ENCODE assay signal across 10 mouse cellular contexts in the genomic region with DNA sequence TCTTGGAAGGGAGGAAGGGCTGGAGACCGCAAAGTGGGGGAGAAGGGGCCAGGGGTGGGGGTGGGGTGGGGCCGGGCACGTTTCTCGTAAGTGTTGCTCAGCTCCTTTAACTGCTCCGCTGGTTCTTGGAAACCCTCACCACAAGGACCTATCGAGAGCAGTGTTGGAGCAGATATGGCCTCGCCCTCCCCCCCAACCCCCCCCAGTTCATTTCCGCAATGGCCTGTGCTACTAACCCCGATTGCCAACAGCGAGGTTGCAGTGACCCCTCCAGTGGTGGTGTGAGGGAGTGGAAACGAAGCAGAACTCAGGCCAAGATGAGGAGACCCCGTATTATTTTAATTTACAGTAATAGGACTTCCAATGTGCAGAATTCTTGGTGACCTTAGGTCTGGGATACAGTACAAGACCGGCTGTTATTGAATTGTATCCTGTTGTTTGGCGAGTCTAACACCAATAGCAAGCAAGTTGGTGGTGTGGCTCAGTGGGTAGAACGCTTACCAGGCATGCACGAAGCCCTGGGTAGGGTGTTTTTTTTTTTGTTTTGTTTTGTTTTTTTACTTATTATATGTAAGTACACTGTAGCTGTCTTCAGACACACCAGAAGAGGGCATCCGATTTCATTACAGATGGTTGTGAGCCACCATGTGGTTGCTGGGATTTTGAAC. TPM values are rescaled to one million over a fixed set of nuclear protein-coding genes. Genes with fewer than 3 reads are reported as not detected.
A peak's percentile ranks its signal among the peaks of the same experiment; 100 is the strongest.
DNase-seq lines count a peak whose midpoint lies in the region; ATAC-seq and TF ChIP-seq lines count a peak whose summit lies in the region.
"Had no signal": no experiment of that assay in that cellular context is flagged by ENCODE, and none has a peak within 500 bp of the region (broad histone marks: within the 10 kb centered on the region; RNA-seq: fewer than 3 reads in every experiment).

No protein-coding gene starts in this region.

- H3K9ac ChIP-seq in kidney, embryonic 14.5 days (ENCODE audit: low read depth, low read length) = no peak overlapping the region
- no peak overlapping the region for H3K9ac ChIP-seq in midbrain, embryonic 15.5 days

- H3K4me2 ChIP-seq in kidney, embryonic 14.5 days (replicated peaks; ENCODE audit: low read depth, low read length) = no peak overlapping the region
- no peak overlapping the region for H3K4me2 ChIP-seq in midbrain, embryonic 15.5 days

- peaks cover 4% of the 10 kb centered on the region; the same call in 1 of the 2 replicates for H3K9me3 ChIP-seq in kidney, embryonic 14.5 days (ENCODE audit: control insufficient read depth, low read length)
- H3K9me3 ChIP-seq in G1E (replicated peaks) = peaks cover 4% of the 10 kb centered on the region
- H3K9me3 ChIP-seq in midbrain, embryonic 15.5 days = no peaks in the 10 kb centered on the region

- 0 out of 2 replicates have a peak, but pooled peaks cover 2% of the 10 kb centered on the region for H3K36me3 ChIP-seq in kidney, embryonic 14.5 days (ENCODE audit: control insufficient read depth, insufficient read depth, low read length)
- H3K36me3 ChIP-seq in G1E (replicated peaks) = peaks cover 12% of the 10 kb centered on the region
- no peaks in the 10 kb centered on the region for H3K36me3 ChIP-seq in midbrain, embryonic 15.5 days (replicated peaks)

- peaks cover 6% of the 10 kb centered on the region; the same call in 1 of the 2 replicates for H3K4me1 ChIP-seq in kidney, embryonic 14.5 days (ENCODE audit: control insufficient read depth, insufficient read depth, low read length)
- peaks cover 69% of the 10 kb centered on the region for H3K4me1 ChIP-seq in G1E (ENCODE audit: insufficient read depth, low read depth, low read length)
- no peaks in the 10 kb centered on the region for H3K4me1 ChIP-seq in cerebellum, adult 2 months (ENCODE audit: control insufficient read depth, insufficient read depth, low read length)
- H3K4me1 ChIP-seq in midbrain, embryonic 15.5 days = no peaks in the 10 kb centered on the region

- H3K4me3 ChIP-seq in kidney, embryonic 14.5 days (ENCODE audit: low read length) = no peak overlapping the region
- no peak overlapping the region; the same call in 1 of the 2 replicates for H3K4me3 ChIP-seq in G1E (ENCODE audit: low read depth, low read length)
- H3K4me3 ChIP-seq in cerebellum, adult 2 months (replicated peaks; ENCODE audit: insufficient read depth, low read depth, low read length) = no peak overlapping the region
- H3K4me3 ChIP-seq in midbrain, embryonic 15.5 days = no peak overlapping the region

- no peak for DNase-seq in kidney, postnatal 4 days
- DNase-seq in G1E (ENCODE audit: low spot score) = peak; percentile 68
- no peak for DNase-seq in cerebellum, adult 2 months
- no peak for DNase-seq in adrenal gland, adult (ENCODE audit: inconsistent age in 2 of 2, low spot score in 1 of 2)
- DNase-seq: heart, postnatal 36 days had no signal

- H3K27ac ChIP-seq in kidney, embryonic 14.5 days (ENCODE audit: low read depth, low read length) = no peak overlapping the region
- no peak overlapping the region for H3K27ac ChIP-seq in cerebellum, adult 2 months (ENCODE audit: insufficient read depth, low read length)
- H3K27ac ChIP-seq in midbrain, embryonic 15.5 days = no peak overlapping the region

- no peaks in the 10 kb centered on the region for H3K27me3 ChIP-seq in kidney, embryonic 14.5 days (ENCODE audit: control insufficient read depth, insufficient read depth, low read length)
- H3K27me3 ChIP-seq in G1E (ENCODE audit: insufficient read depth, low read length) = no peaks in the 10 kb centered on the region
- H3K27me3 ChIP-seq in cerebellum, adult 2 months (ENCODE audit: control insufficient read depth, insufficient read depth, low read length) = no peaks in the 10 kb centered on the region; the same call in 1 of the 2 replicates
- H3K27me3 ChIP-seq in midbrain, embryonic 15.5 days (replicated peaks) = 0 out of 2 replicates have a peak, but pooled peaks cover 4% of the 10 kb centered on the region

- WGBS in kidney, embryonic 14.5 days = 72% methylated on average over 17 of the region's 17 CpGs
- 81% methylated on average over 17 of the region's 17 CpGs for WGBS in cerebellum, adult 2 months
- 81% methylated on average over 17 of the region's 17 CpGs for WGBS in midbrain, embryonic 15.5 days

- peak; percentile 70; the same call in 1 of the 2 replicates for ATAC-seq in kidney, embryonic 14.5 days (ENCODE audit: low FRiP score, low TSS enrichment)
- ATAC-seq in G1E (ENCODE audit: extremely low read depth, insufficient number of reproducible peaks, low FRiP score, poor library complexity, severe bottlenecking) = peak; percentile 61
- ATAC-seq in hematopoietic stem cell, adult 5-6 weeks (replicated peaks in 1 of 2; ENCODE audit: insufficient read depth in 1 of 2, low FRiP score in 2 of 2, low TSS enrichment in 1 of 2, low read depth in 1 of 2, poor library complexity in 2 of 2, severe bottlenecking in 2 of 2) = peak; percentile 30 to 51; a peak in 3 of 4 replicates
- peak; percentile 19; the same call in 1 of the 2 replicates for ATAC-seq in monocyte, adult 5-6 weeks (replicated peaks; ENCODE audit: insufficient number of reproducible peaks, low FRiP score, low TSS enrichment, poor library complexity, severe bottlenecking)
- no peak for ATAC-seq in midbrain, embryonic 15.5 days (replicated peaks)

- TF ChIP-seq POLR2A in cerebellum, adult 2 months (IDR thresholded peaks at IDR 0.05; ENCODE audit: borderline replicate concordance, insufficient read depth, low read length) = no peak

- TF ChIP-seq CTCF in G1E (IDR thresholded peaks at IDR 0.05; ENCODE audit: low read depth, low read length) = no peak
- TF ChIP-seq CTCF in cerebellum, adult 2 months (IDR thresholded peaks at IDR 0.05; ENCODE audit: borderline replicate concordance, insufficient read depth, low read depth, low read length) = no peak

RNA-seq across cellular contexts. Expression of gene Pim1, which starts 10.4 kb away (rescaled TPM):
- 12.6 and 15.6 TPM in 2 replicates for polyA plus RNA-seq in kidney, embryonic 14.5 days (2014; fragmentation: Nextera tagmentation; extraction: Ambion mirVana)
- total RNA-seq in G1E (2014; fragmentation: Nextera tagmentation) (151 and 167 TPM in 2 replicates), G1E (2017) (174 and 180 TPM in 2 replicates)
- 123 and 154 TPM in 2 replicates for polyA plus RNA-seq in G1E (2012)
- total RNA-seq in hematopoietic stem cell, adult 5-6 weeks (2017) = 426 and 588 TPM in 2 replicates
- total RNA-seq in monocyte, adult 5-6 weeks (2017) = 698 to 1,062 TPM (median 980 TPM) in 3 replicates
- 10.5 and 10.9 TPM in 2 replicates for polyA plus RNA-seq in cerebellum, adult 2 months (2012; rRNA removed)
- polyA plus RNA-seq in midbrain, embryonic 15.5 days (2015; fragmentation: Nextera tagmentation; extraction: Ambion mirVana) = 10.3 and 10.9 TPM in 2 replicates

RNA-seq across cellular contexts. Expression of gene Gm17657, which starts 48.5 kb away (rescaled TPM):
- polyA plus RNA-seq in kidney, embryonic 14.5 days (2014; fragmentation: Nextera tagmentation; extraction: Ambion mirVana) = not detected in 2 replicates
- total RNA-seq in G1E (2014; fragmentation: Nextera tagmentation) (not detected in 2 replicates), G1E (2017) (0.11 TPM in 1 of 2 replicates, not detected in the other)
- polyA plus RNA-seq in G1E (2012) = not detected in 2 replicates
- total RNA-seq in hematopoietic stem cell, adult 5-6 weeks (2017) = 0.31 TPM in 1 of 2 replicates, not detected in the other
- not detected in 3 replicates for total RNA-seq in monocyte, adult 5-6 weeks (2017)
- not detected in 2 replicates for polyA plus RNA-seq in cerebellum, adult 2 months (2012; rRNA removed)
- not detected in 2 replicates for polyA plus RNA-seq in midbrain, embryonic 15.5 days (2015; fragmentation: Nextera tagmentation; extraction: Ambion mirVana)
- total RNA-seq: heart, postnatal 36 days had no signal
- polyA plus RNA-seq: frontal cortex, adult 2 months had no signal

RNA-seq across cellular contexts. Expression of gene Tbc1d22b, which starts 48.6 kb away (rescaled TPM):
- polyA plus RNA-seq in kidney, embryonic 14.5 days (2014; fragmentation: Nextera tagmentation; extraction: Ambion mirVana) = 11.5 and 18.5 TPM in 2 replicates
- 26.7 and 30.2 TPM in 2 replicates for total RNA-seq in G1E (2014; fragmentation: Nextera tagmentation)
- 5.3 and 6.0 TPM in 2 replicates for total RNA-seq in G1E (2017)
- polyA plus RNA-seq in G1E (2012) = 24.9 and 26.2 TPM in 2 replicates
- 5.8 and 7.8 TPM in 2 replicates for total RNA-seq in hematopoietic stem cell, adult 5-6 weeks (2017)
- 7.9 to 22.0 TPM (median 8.4 TPM) in 3 replicates for total RNA-seq in monocyte, adult 5-6 weeks (2017)
- 37.4 and 37.7 TPM in 2 replicates for polyA plus RNA-seq in cerebellum, adult 2 months (2012; rRNA removed)
- polyA plus RNA-seq in midbrain, embryonic 15.5 days (2015; fragmentation: Nextera tagmentation; extraction: Ambion mirVana) = 29.9 and 31.0 TPM in 2 replicates

RNA-seq across cellular contexts. Expression of gene Tmem217, which starts 51.2 kb away (rescaled TPM):
- polyA plus RNA-seq in kidney, embryonic 14.5 days (2014; fragmentation: Nextera tagmentation; extraction: Ambion mirVana) = 0.42 and 0.76 TPM in 2 replicates
- 2.9 TPM in 1 of 2 replicates, not detected in the other for total RNA-seq in G1E (2014; fragmentation: Nextera tagmentation)
- total RNA-seq in G1E (2017) = 0.33 and 0.41 TPM in 2 replicates
- polyA plus RNA-seq in G1E (2012) = 0.11 TPM in 1 of 2 replicates, not detected in the other
- not detected in 2 replicates for total RNA-seq in hematopoietic stem cell, adult 5-6 weeks (2017)
- total RNA-seq in monocyte, adult 5-6 weeks (2017) = not detected in 3 replicates
- polyA plus RNA-seq in cerebellum, adult 2 months (2012; rRNA removed) = 0.76 and 1.2 TPM in 2 replicates
- polyA plus RNA-seq in midbrain, embryonic 15.5 days (2015; fragmentation: Nextera tagmentation; extraction: Ambion mirVana) = 1.5 and 1.7 TPM in 2 replicates
- total RNA-seq: heart, postnatal 36 days had no signal
